15 mouse cellular contexts compared by ENCODE assay signal in genomic region chr6:53394026-53394425, GRCm38 (mm10).
DNase-seq lines count a peak whose midpoint lies in the region; ATAC-seq lines count a peak whose summit lies in the region.
"Had no signal": no experiment of that assay in that cellular context is flagged by ENCODE, and none has a peak within 500 bp of the region (broad histone marks: within the 10 kb centered on the region; RNA-seq: fewer than 3 reads in every experiment).

No protein-coding gene starts in this region.

- H3K9ac ChIP-seq in heart, embryonic 16.5 days (ENCODE audit: low read length), result no peak overlapping the region
- no peak overlapping the region for H3K9ac ChIP-seq in heart, embryonic 11.5 days (ENCODE audit: low read depth, low read length)
- H3K9ac ChIP-seq in midbrain, embryonic 16.5 days (ENCODE audit: low read depth, low read length), result no peak overlapping the region
- H3K9ac ChIP-seq: forebrain, embryonic 13.5 days; limb, embryonic 15.5 days; midbrain, embryonic 13.5 days had no signal

- H3K4me1 ChIP-seq in heart, embryonic 16.5 days (ENCODE audit: control insufficient read depth, insufficient read depth, low read length), result peaks cover 2% of the 10 kb centered on the region; the same call in 1 of the 2 replicates
- peaks cover 9% of the 10 kb centered on the region; the same call in 1 of the 2 replicates for H3K4me1 ChIP-seq in heart, embryonic 11.5 days (ENCODE audit: control insufficient read depth, insufficient read depth, low read length)
- peaks cover 39% of the 10 kb centered on the region for H3K4me1 ChIP-seq in midbrain, embryonic 10.5 days
- H3K4me1 ChIP-seq in midbrain, embryonic 16.5 days (ENCODE audit: control insufficient read depth, insufficient read depth, low read length), result peaks cover 13% of the 10 kb centered on the region
- H3K4me1 ChIP-seq in embryonic facial prominence, embryonic 10.5 days, result peaks cover 57% of the 10 kb centered on the region
- peaks cover 63% of the 10 kb centered on the region for H3K4me1 ChIP-seq in limb, embryonic 10.5 days

- ATAC-seq in heart, embryonic 16.5 days (replicated peaks; ENCODE audit: extremely low read depth, insufficient read depth, low FRiP score), result no peak
- no peak for ATAC-seq in heart, embryonic 11.5 days (replicated peaks; ENCODE audit: insufficient number of reproducible peaks, low FRiP score, low TSS enrichment)
- ATAC-seq in midbrain, embryonic 16.5 days, result no peak
- ATAC-seq: forebrain, embryonic 13.5 days; midbrain, embryonic 13.5 days had no signal

- H3K36me3 ChIP-seq in heart, embryonic 16.5 days (ENCODE audit: control insufficient read depth, insufficient read depth), result no peaks in the 10 kb centered on the region
- no peaks in the 10 kb centered on the region for H3K36me3 ChIP-seq in heart, embryonic 11.5 days (ENCODE audit: control insufficient read depth, insufficient read depth, low read length)
- H3K36me3 ChIP-seq in midbrain, embryonic 10.5 days, result no peaks in the 10 kb centered on the region
- no peaks in the 10 kb centered on the region for H3K36me3 ChIP-seq in midbrain, embryonic 16.5 days (ENCODE audit: control insufficient read depth, insufficient read depth, low read length)
- no peaks in the 10 kb centered on the region for H3K36me3 ChIP-seq in embryonic facial prominence, embryonic 10.5 days (replicated peaks)
- no peaks in the 10 kb centered on the region for H3K36me3 ChIP-seq in limb, embryonic 10.5 days
- H3K36me3 ChIP-seq: limb, embryonic 15.5 days; midbrain, embryonic 13.5 days had no signal

- 34% methylated on average over 7 of the region's 7 CpGs for WGBS in heart, embryonic 16.5 days
- 28% methylated on average over 7 of the region's 7 CpGs for WGBS in heart, embryonic 11.5 days (ENCODE audit: insufficient replicate concordance)
- 56% methylated on average over 7 of the region's 7 CpGs for WGBS in midbrain, embryonic 10.5 days
- WGBS in midbrain, embryonic 16.5 days, result 26% methylated on average over 7 of the region's 7 CpGs
- WGBS in embryonic facial prominence, embryonic 10.5 days, result 34% methylated on average over 7 of the region's 7 CpGs
- 58% methylated on average over 7 of the region's 7 CpGs for WGBS in limb, embryonic 10.5 days

- H3K27ac ChIP-seq in heart, embryonic 16.5 days (ENCODE audit: low read length), result 0 out of 2 replicates have a peak overlapping the region, but pooled peaks have one; percentile 33
- H3K27ac ChIP-seq in heart, embryonic 11.5 days (ENCODE audit: low read depth, low read length), result no peak overlapping the region
- H3K27ac ChIP-seq in midbrain, embryonic 10.5 days (replicated peaks), result peak overlapping the region; percentile 67
- no peak overlapping the region for H3K27ac ChIP-seq in midbrain, embryonic 16.5 days (ENCODE audit: low read length)
- peak overlapping the region; percentile 81 for H3K27ac ChIP-seq in embryonic facial prominence, embryonic 10.5 days (replicated peaks)
- H3K27ac ChIP-seq in limb, embryonic 10.5 days, result peak overlapping the region; percentile 64; the same call in 1 of the 2 replicates
- H3K27ac ChIP-seq: forebrain, embryonic 13.5 days; limb, embryonic 15.5 days; midbrain, embryonic 13.5 days had no signal

- H3K4me2 ChIP-seq in heart, embryonic 16.5 days (ENCODE audit: low read depth, low read length), result no peak overlapping the region
- no peak overlapping the region for H3K4me2 ChIP-seq in heart, embryonic 11.5 days
- H3K4me2 ChIP-seq in midbrain, embryonic 16.5 days (ENCODE audit: low read length), result no peak overlapping the region
- H3K4me2 ChIP-seq: forebrain, embryonic 13.5 days; limb, embryonic 15.5 days; midbrain, embryonic 13.5 days had no signal

- H3K4me3 ChIP-seq in heart, embryonic 16.5 days (ENCODE audit: low read length), result no peak overlapping the region
- H3K4me3 ChIP-seq in heart, embryonic 11.5 days (ENCODE audit: low read depth, low read length), result no peak overlapping the region
- H3K4me3 ChIP-seq in midbrain, embryonic 10.5 days, result no peak overlapping the region
- no peak overlapping the region for H3K4me3 ChIP-seq in midbrain, embryonic 16.5 days (ENCODE audit: low read depth, low read length)
- peak overlapping the region; percentile 5; the same call in 1 of the 2 replicates for H3K4me3 ChIP-seq in embryonic facial prominence, embryonic 10.5 days
- H3K4me3 ChIP-seq in limb, embryonic 10.5 days, result no peak overlapping the region
- H3K4me3 ChIP-seq: forebrain, embryonic 13.5 days; limb, embryonic 15.5 days; midbrain, embryonic 13.5 days had no signal

- no peak for DNase-seq in midbrain, embryonic 10.5 days (ENCODE audit: low spot score)
- DNase-seq in embryonic facial prominence, embryonic 10.5 days (ENCODE audit: low spot score), result peak; percentile 45
- no peak for DNase-seq in limb, embryonic 10.5 days (ENCODE audit: low spot score)
- no peak for DNase-seq in layer of hippocampus, adult 11-12 months (ENCODE audit: low spot score)
- DNase-seq in adrenal gland, adult 2 months, result no peak
- DNase-seq: gastrocnemius, postnatal 10 days; lung, postnatal 36 days; right cerebral cortex, postnatal 14 days had no signal

- H3K9me3 ChIP-seq in heart, embryonic 16.5 days (replicated peaks; ENCODE audit: control insufficient read depth, low read length), result no peaks in the 10 kb centered on the region
- H3K9me3 ChIP-seq in heart, embryonic 11.5 days (replicated peaks; ENCODE audit: control insufficient read depth, low read length), result no peaks in the 10 kb centered on the region
- no peaks in the 10 kb centered on the region for H3K9me3 ChIP-seq in midbrain, embryonic 10.5 days (replicated peaks)
- H3K9me3 ChIP-seq in midbrain, embryonic 16.5 days (replicated peaks; ENCODE audit: control insufficient read depth, low read length, poor library complexity, severe bottlenecking), result no peaks in the 10 kb centered on the region
- H3K9me3 ChIP-seq in embryonic facial prominence, embryonic 10.5 days, result no peaks in the 10 kb centered on the region
- no peaks in the 10 kb centered on the region for H3K9me3 ChIP-seq in limb, embryonic 10.5 days (replicated peaks)
- H3K9me3 ChIP-seq: forebrain, embryonic 13.5 days; limb, embryonic 15.5 days; midbrain, embryonic 13.5 days had no signal

- H3K27me3 ChIP-seq in heart, embryonic 16.5 days (ENCODE audit: control insufficient read depth, insufficient read depth, low read length), result no peaks in the 10 kb centered on the region
- no peaks in the 10 kb centered on the region for H3K27me3 ChIP-seq in heart, embryonic 11.5 days (ENCODE audit: control insufficient read depth, insufficient read depth, low read length)
- H3K27me3 ChIP-seq in midbrain, embryonic 10.5 days (ENCODE audit: low read depth, poor library complexity, severe bottlenecking), result no peaks in the 10 kb centered on the region
- no peaks in the 10 kb centered on the region for H3K27me3 ChIP-seq in midbrain, embryonic 16.5 days (ENCODE audit: control insufficient read depth, insufficient read depth, low read depth, low read length)
- 0 out of 2 replicates have a peak, but pooled peaks cover 5% of the 10 kb centered on the region for H3K27me3 ChIP-seq in embryonic facial prominence, embryonic 10.5 days (replicated peaks; ENCODE audit: low read depth, poor library complexity, severe bottlenecking)
- H3K27me3 ChIP-seq in limb, embryonic 10.5 days (ENCODE audit: low read depth, poor library complexity, severe bottlenecking), result no peaks in the 10 kb centered on the region
- H3K27me3 ChIP-seq: CH12.LX; forebrain, embryonic 13.5 days; limb, embryonic 15.5 days had no signal

Comparison
In these comparisons a context has a peak if more than half of its experiments do, and no peak if none do; other contexts are left out.
1. H3K27ac ChIP-seq: peak in heart, embryonic 16.5 days (single experiment), midbrain, embryonic 10.5 days (single experiment), embryonic facial prominence, embryonic 10.5 days (single experiment) and limb, embryonic 10.5 days (single experiment); none in heart, embryonic 11.5 days (single experiment) and midbrain, embryonic 16.5 days (single experiment).